Mouse (Mus musculus): ENCODE data around the gene Pla2g5. TPM values are rescaled to one million over a fixed set of nuclear protein-coding genes. Genes with fewer than 3 reads are reported as not detected.
"Not testable (repeated sequence)": the region's sequence is repeated elsewhere in the genome, so short reads cannot be mapped to it uniquely, and the experiment has no call there.

Gene Pla2g5
- 1 to 10 TPM; 2.8 to 4.2 TPM for total RNA-seq (2021)
- long read RNA-seq, experiment 1, partial matches to known transcripts, result 0 of 1 reads
- long read RNA-seq, experiment 1, other reads (novel, unspliced or antisense), result 1 of 1 reads
- long read RNA-seq, experiment 2, partial matches to known transcripts, result 0 of 2 reads
- long read RNA-seq, experiment 2, other reads (novel, unspliced or antisense), result 0 of 2 reads

GRCm38 (mm10) chr4:138863344-138863998 lies at the start of gene Pla2g5:
Gene Pla2g5, minus strand, starts transcription at chr4:138863482.
- no peak for DNase-seq (ENCODE audit: low spot score in 2 of 2)
- intact Hi-C loops (cut with DNase I), result no loop called here

- no peak for DNase-seq (ENCODE audit: low spot score in 2 of 2)
- intact Hi-C loops (cut with DNase I), result no loop called here
Observed at GRCm38 (mm10) chr4:138905624-138906337, 42.5 kb upstream of the Pla2g5 start.

- intact Hi-C loops (cut with DNase I), result no loop called here
- peak in 1 of 2 experiments; percentile 58 for DNase-seq (ENCODE audit: low spot score in 2 of 2)
Observed at GRCm38 (mm10) chr4:138899361-138899760, 36.1 kb upstream of the Pla2g5 start.

GRCm38 (mm10) chr4:138893789-138894188 lies 30.5 kb upstream of the Pla2g5 start:
- DNase-seq (ENCODE audit: low spot score in 2 of 2); intact Hi-C loops (cut with DNase I): not testable (repeated sequence)

- DNase-seq (ENCODE audit: low spot score in 2 of 2), result no peak
- intact Hi-C loops (cut with DNase I), result no loop called here
Observed at GRCm38 (mm10) chr4:138892655-138893054, 29.4 kb upstream of the Pla2g5 start.

GRCm38 (mm10) chr4:138889635-138890034 lies 26.4 kb upstream of the Pla2g5 start:
- no peak for DNase-seq (ENCODE audit: low spot score in 2 of 2)
- intact Hi-C loops (cut with DNase I), result no loop called here

- intact Hi-C loops (cut with DNase I), result no loop called here
- DNase-seq (ENCODE audit: low spot score in 2 of 2), result no peak
Observed at GRCm38 (mm10) chr4:138889165-138889564, 25.9 kb upstream of the Pla2g5 start.

- peak; percentile 93 to 94 for DNase-seq (ENCODE audit: low spot score in 2 of 2)
- intact Hi-C loops (cut with DNase I), result loop anchor here (1.0 kb wide), 1 partner anchor 18 kb away; no protein-coding TSS in a partner anchor
Observed at GRCm38 (mm10) chr4:138884261-138884660, 21.0 kb upstream of the Pla2g5 start.

- peak in 1 of 2 experiments; percentile 49 for DNase-seq (ENCODE audit: low spot score in 2 of 2)
- intact Hi-C loops (cut with DNase I), result no loop called here
Observed at GRCm38 (mm10) chr4:138882179-138882578, 18.9 kb upstream of the Pla2g5 start.

GRCm38 (mm10) chr4:138880811-138881584 lies 17.7 kb upstream of the Pla2g5 start:
- intact Hi-C loops (cut with DNase I), result no loop called here
- DNase-seq (ENCODE audit: low spot score in 2 of 2), result no peak

- intact Hi-C loops (cut with DNase I), result no loop called here
- no peak for DNase-seq (ENCODE audit: low spot score in 2 of 2)
Observed at GRCm38 (mm10) chr4:138879808-138880207, 16.5 kb upstream of the Pla2g5 start.

- intact Hi-C loops (cut with DNase I), result no loop called here
- DNase-seq (ENCODE audit: low spot score in 2 of 2), result no peak
Observed at GRCm38 (mm10) chr4:138878783-138879182, 15.5 kb upstream of the Pla2g5 start.

- intact Hi-C loops (cut with DNase I), result no loop called here
- no peak for DNase-seq (ENCODE audit: low spot score in 2 of 2)
Observed at GRCm38 (mm10) chr4:138877731-138878130, 14.4 kb upstream of the Pla2g5 start, which contains the start of gene Pla2g2e. Gene Pla2g2e, plus strand, starts transcription at chr4:138877942.

GRCm38 (mm10) chr4:138875986-138876385 lies 12.7 kb upstream of the Pla2g5 start:
- no peak for DNase-seq (ENCODE audit: low spot score in 2 of 2)
- intact Hi-C loops (cut with DNase I), result no loop called here

- intact Hi-C loops (cut with DNase I); DNase-seq (ENCODE audit: low spot score in 2 of 2): not testable (repeated sequence)
Observed at GRCm38 (mm10) chr4:138875275-138875674, 12.0 kb upstream of the Pla2g5 start.

GRCm38 (mm10) chr4:138873864-138874263 lies 10.6 kb upstream of the Pla2g5 start, which contains the start of gene Gm13030:
Gene Gm13030, minus strand, starts transcription at chr4:138873964.
- intact Hi-C loops (cut with DNase I), result no loop called here
- no peak for DNase-seq (ENCODE audit: low spot score in 2 of 2)

GRCm38 (mm10) chr4:138868666-138869065 lies 5.4 kb upstream of the Pla2g5 start:
- DNase-seq (ENCODE audit: low spot score in 2 of 2), result no peak
- intact Hi-C loops (cut with DNase I), result no loop called here

- intact Hi-C loops (cut with DNase I), result loop anchor here (1.0 kb wide), 1 partner anchor 18 kb away; no protein-coding TSS in a partner anchor
Observed at GRCm38 (mm10) chr4:138866413-138866812, 3.1 kb upstream of the Pla2g5 start.

GRCm38 (mm10) chr4:138865991-138866390 lies 2.7 kb upstream of the Pla2g5 start:
- no peak for DNase-seq (ENCODE audit: low spot score in 2 of 2)
- intact Hi-C loops (cut with DNase I), result loop anchor here (1.0 kb wide), 1 partner anchor 18 kb away; no protein-coding TSS in a partner anchor

More at GRCm38 (mm10) chr4:138866413-138866812, 3.1 kb upstream of the Pla2g5 start:
- peak; percentile 88 to 89 for DNase-seq (ENCODE audit: low spot score in 2 of 2)
